In genomic region chr1:177454492-177454891, GRCm38 (mm10) we compare ENCODE assay signal across 17 mouse cellular contexts.
"Had no signal": no experiment of that assay in that cellular context is flagged by ENCODE, and none has a peak within 500 bp of the region (broad histone marks: within the 10 kb centered on the region; RNA-seq: fewer than 3 reads in every experiment).

No protein-coding gene starts in this region.

- H3K27ac ChIP-seq: limb, embryonic 13.5 days; liver, embryonic 15.5 days; midbrain, embryonic 10.5 days; neural tube, embryonic 15.5 days; stomach, postnatal 0 days had no signal

- H3K27me3 ChIP-seq: limb, embryonic 13.5 days; liver, embryonic 15.5 days; neural tube, embryonic 15.5 days had no signal

- H3K4me1 ChIP-seq: limb, embryonic 13.5 days; liver, embryonic 15.5 days had no signal

- H3K9ac ChIP-seq: limb, embryonic 13.5 days; liver, embryonic 15.5 days; lung, embryonic 14.5 days; neural tube, embryonic 15.5 days had no signal

- H3K4me2 ChIP-seq: limb, embryonic 13.5 days; liver, embryonic 11.5 days; liver, embryonic 15.5 days; neural tube, embryonic 15.5 days had no signal

- H3K9me3 ChIP-seq: limb, embryonic 13.5 days; liver, embryonic 15.5 days; midbrain, embryonic 10.5 days; neural tube, embryonic 15.5 days had no signal

- H3K4me3 ChIP-seq: limb, embryonic 13.5 days; liver, embryonic 15.5 days; midbrain, embryonic 10.5 days; myocyte; neural tube, embryonic 15.5 days had no signal

- H3K36me3 ChIP-seq: limb, embryonic 13.5 days; liver, embryonic 15.5 days; neural tube, embryonic 15.5 days had no signal

- DNase-seq: layer of hippocampus, adult 9-11 months; layer of hippocampus, postnatal 36 days; left cerebral cortex, postnatal 4 days; lung, postnatal 10 days; lung, postnatal 4 days; midbrain, embryonic 14.5 days; right cerebral cortex, adult 18-20 months; right cerebral cortex, postnatal 25 days; thymus, postnatal 4 days had no signal
